Mouse (Mus musculus): ENCODE results near the gene Psma7. TPM values are rescaled to one million over a fixed set of nuclear protein-coding genes. Genes with fewer than 3 reads are reported as not detected.

Gene Psma7
- polyA plus RNA-seq, 1 experiment: 115 TPM

GRCm38 (mm10) chr2:180047580-180047979 is 5.3 kb upstream of the Psma7 start:
- TF ChIP-seq POLR2A (IDR thresholded peaks at IDR 0.05; ENCODE audit: borderline replicate concordance, extremely low read depth, low read depth, low read length) (no peak), CTCF (IDR thresholded peaks at IDR 0.05; ENCODE audit: insufficient read depth, low read length) (no peak)
- no peak for DNase-seq
- peaks cover 5% of the 10 kb centered on the region for H3K4me1 ChIP-seq (ENCODE audit: control insufficient read depth, insufficient read depth, low read length)
- H3K4me3 ChIP-seq (replicated peaks; ENCODE audit: extremely low read depth, low read depth, low read length): no peak overlapping the region
- 59% methylated on average over 3 of the region's 3 CpGs for WGBS

GRCm38 (mm10) chr2:180045283-180045682 is 3.0 kb upstream of the Psma7 start:
- no peak for DNase-seq
- H3K4me1 ChIP-seq (ENCODE audit: control insufficient read depth, insufficient read depth, low read length): peaks cover 5% of the 10 kb centered on the region
- 38% methylated on average over 4 of the region's 4 CpGs for WGBS
- no peak overlapping the region for H3K4me3 ChIP-seq (replicated peaks; ENCODE audit: extremely low read depth, low read depth, low read length)
- TF ChIP-seq CTCF (IDR thresholded peaks at IDR 0.05; ENCODE audit: insufficient read depth, low read length): peak; percentile 66
- no peak for TF ChIP-seq POLR2A (IDR thresholded peaks at IDR 0.05; ENCODE audit: borderline replicate concordance, extremely low read depth, low read depth, low read length)

GRCm38 (mm10) chr2:180042858-180043515 is 754 bp upstream of the Psma7 start:
- Histone ChIP-seq H3K4me3 (replicated peaks; ENCODE audit: extremely low read depth, low read depth, low read length) (peak overlapping the region; percentile 98), H3K4me1 (ENCODE audit: control insufficient read depth, insufficient read depth, low read length) (peaks cover 5% of the 10 kb centered on the region)
- TF ChIP-seq POLR2A (IDR thresholded peaks at IDR 0.05; ENCODE audit: borderline replicate concordance, extremely low read depth, low read depth, low read length) (no peak), CTCF (IDR thresholded peaks at IDR 0.05; ENCODE audit: insufficient read depth, low read length) (no peak)
- peak; percentile 57 for DNase-seq
- WGBS: under 1% methylated on average over 66 of the region's 66 CpGs

GRCm38 (mm10) chr2:180041577-180042255 is 517 bp downstream of the Psma7 start:
- under 1% methylated on average over 64 of the region's 66 CpGs for WGBS
- H3K4me1 ChIP-seq (ENCODE audit: control insufficient read depth, insufficient read depth, low read length): peaks cover 5% of the 10 kb centered on the region
- H3K4me3 ChIP-seq (replicated peaks; ENCODE audit: extremely low read depth, low read depth, low read length): peak overlapping the region; percentile 98
- peak; percentile 38 for DNase-seq
- no peak for TF ChIP-seq CTCF (IDR thresholded peaks at IDR 0.05; ENCODE audit: insufficient read depth, low read length)
- TF ChIP-seq POLR2A (IDR thresholded peaks at IDR 0.05; ENCODE audit: borderline replicate concordance, extremely low read depth, low read depth, low read length): 0 out of 2 replicates have a peak, but pooled peaks have one; percentile 29

- TF ChIP-seq CTCF (IDR thresholded peaks at IDR 0.05; ENCODE audit: insufficient read depth, low read length): no peak
- no peak for TF ChIP-seq POLR2A (IDR thresholded peaks at IDR 0.05; ENCODE audit: borderline replicate concordance, extremely low read depth, low read depth, low read length)
- Histone ChIP-seq H3K4me1 (ENCODE audit: control insufficient read depth, insufficient read depth, low read length) (peaks cover 5% of the 10 kb centered on the region), H3K4me3 (replicated peaks; ENCODE audit: extremely low read depth, low read depth, low read length) (no peak overlapping the region)
- WGBS: 34% methylated on average over 6 of the region's 6 CpGs
- no peak for DNase-seq
Observed at GRCm38 (mm10) chr2:180040406-180040805, 1.8 kb downstream of the Psma7 start.

- Histone ChIP-seq H3K4me3 (replicated peaks; ENCODE audit: extremely low read depth, low read depth, low read length) (no peak overlapping the region), H3K4me1 (ENCODE audit: control insufficient read depth, insufficient read depth, low read length) (peaks cover 3% of the 10 kb centered on the region; the same call in 1 of the 2 replicates)
- DNase-seq: no peak
- WGBS: 58% methylated on average over 5 of the region's 5 CpGs
- no peak for TF ChIP-seq POLR2A (IDR thresholded peaks at IDR 0.05; ENCODE audit: borderline replicate concordance, extremely low read depth, low read depth, low read length)
- TF ChIP-seq CTCF (IDR thresholded peaks at IDR 0.05; ENCODE audit: insufficient read depth, low read length): no peak
Observed at GRCm38 (mm10) chr2:180034753-180035152, 7.5 kb downstream of the Psma7 start.

- WGBS: 62% methylated on average over 3 of the region's 3 CpGs
- Histone ChIP-seq H3K4me1 (ENCODE audit: control insufficient read depth, insufficient read depth, low read length) (peaks cover 3% of the 10 kb centered on the region; the same call in 1 of the 2 replicates), H3K4me3 (replicated peaks; ENCODE audit: extremely low read depth, low read depth, low read length) (no peak overlapping the region)
- DNase-seq: no peak
- no peak for TF ChIP-seq POLR2A (IDR thresholded peaks at IDR 0.05; ENCODE audit: borderline replicate concordance, extremely low read depth, low read depth, low read length)
- no peak for TF ChIP-seq CTCF (IDR thresholded peaks at IDR 0.05; ENCODE audit: insufficient read depth, low read length)
Observed at GRCm38 (mm10) chr2:180033956-180034355, 8.3 kb downstream of the Psma7 start.

GRCm38 (mm10) chr2:180032925-180033324 is 9.3 kb downstream of the Psma7 start:
- 35% methylated on average over 3 of the region's 3 CpGs for WGBS
- DNase-seq: no peak
- Histone ChIP-seq H3K4me3 (replicated peaks; ENCODE audit: extremely low read depth, low read depth, low read length) (no peak overlapping the region), H3K4me1 (ENCODE audit: control insufficient read depth, insufficient read depth, low read length) (peaks cover 3% of the 10 kb centered on the region; the same call in 1 of the 2 replicates)
- TF ChIP-seq POLR2A (IDR thresholded peaks at IDR 0.05; ENCODE audit: borderline replicate concordance, extremely low read depth, low read depth, low read length) (no peak), CTCF (IDR thresholded peaks at IDR 0.05; ENCODE audit: insufficient read depth, low read length) (no peak)

- Histone ChIP-seq H3K4me1 (ENCODE audit: control insufficient read depth, insufficient read depth, low read length) (peaks cover 3% of the 10 kb centered on the region; the same call in 1 of the 2 replicates), H3K4me3 (replicated peaks; ENCODE audit: extremely low read depth, low read depth, low read length) (no peak overlapping the region)
- no peak for DNase-seq
- TF ChIP-seq CTCF (IDR thresholded peaks at IDR 0.05; ENCODE audit: insufficient read depth, low read length): no peak
- TF ChIP-seq POLR2A (IDR thresholded peaks at IDR 0.05; ENCODE audit: borderline replicate concordance, extremely low read depth, low read depth, low read length): no peak
- WGBS: 86% methylated on average over 6 of the region's 6 CpGs
Observed at GRCm38 (mm10) chr2:180031270-180031669, 11.0 kb downstream of the Psma7 start.

Data from lung, adult 2 months (tissue).